Mouse (Mus musculus) hindbrain, embryonic 10.5 days (tissue): ENCODE results near the gene Golph3l. TPM values are rescaled to one million over a fixed set of nuclear protein-coding genes. Genes with fewer than 3 reads are reported as not detected.
A peak's percentile ranks its signal among the peaks of the same experiment; 100 is the strongest.

Experiments used
- DNase-seq: peaks from one replicate; pipeline ENCODE4 v3.0.0-alpha.2; 2017; ENCODE audit warnings: low spot score
- H3K27ac ChIP-seq: fragments of 300-500 bp; sonication (generic); 2 replicates; pipeline ENCODE4 v1.5.1; 2016; ENCODE audit warnings: mild to moderate bottlenecking, moderate library complexity
- H3K27me3 ChIP-seq: fragments of 300-500 bp; sonication (generic); 2 replicates; pipeline ENCODE4 v1.6.1; 2016; ENCODE audit warnings: mild to moderate bottlenecking; ENCODE audit not compliant: poor library complexity, insufficient read depth, severe bottlenecking
- H3K36me3 ChIP-seq: fragments of 300-500 bp; sonication (generic); 2 replicates; pipeline ENCODE4 v1.6.1; 2016; ENCODE audit warnings: mild to moderate bottlenecking, moderate library complexity
- H3K4me1 ChIP-seq: fragments of 300-500 bp; sonication (generic); replicated peaks from 2 replicates; pipeline ENCODE4 v1.6.1; 2016; ENCODE audit warnings: mild to moderate bottlenecking
- H3K4me3 ChIP-seq: fragments of 300-500 bp; sonication (generic); 2 replicates; pipeline ENCODE4 v1.5.1; 2016; ENCODE audit warnings: mild to moderate bottlenecking, moderate library complexity
- H3K9me3 ChIP-seq: fragments of 300-500 bp; sonication (generic); 2 replicates; pipeline ENCODE4 v1.6.1; 2016; ENCODE audit warnings: mild to moderate bottlenecking, moderate library complexity
- WGBS: fragments of 180-500 bp; shearing (Covaris S2); methylation state at CpG from one replicate; pipeline ENCODE4 v1.1.7; 2016; 5-methylcytosine and 5-hydroxymethylcytosine counted together
- polyA plus RNA-seq: library from polyadenylated mRNA; unstranded; fragments of >200 nt; fragmentation: Nextera tagmentation; extraction: Ambion mirVana; gene quantifications from 2 replicates; pipeline ENCODE4 v1.2.1, GENCODE M21; 2016

Gene Golph3l
- polyA plus RNA-seq, 1 experiment from 2014 or later, result 27.8 TPM

- WGBS, result 87% methylated on average over 7 of the region's 7 CpGs
- H3K36me3 ChIP-seq, result peaks cover 68% of the 10 kb centered on the region
- H3K4me3 ChIP-seq, result peak overlapping the region; percentile 23; the same call in 1 of the 2 replicates
- peaks cover 67% of the 10 kb centered on the region for H3K4me1 ChIP-seq
- no peaks in the 10 kb centered on the region for H3K27me3 ChIP-seq
- H3K27ac ChIP-seq, result no peak overlapping the region
- no peaks in the 10 kb centered on the region for H3K9me3 ChIP-seq
- DNase-seq, result no peak
Observed at GRCm38 (mm10) chr3:95662724-95663449, 74.2 kb downstream of the Golph3l start.

- WGBS, result 84% methylated on average over 2 of the region's 2 CpGs
- peaks cover 74% of the 10 kb centered on the region for H3K36me3 ChIP-seq
- no peaks in the 10 kb centered on the region for H3K27me3 ChIP-seq
- H3K4me3 ChIP-seq, result no peak overlapping the region
- peaks cover 69% of the 10 kb centered on the region for H3K4me1 ChIP-seq
- H3K27ac ChIP-seq, result no peak overlapping the region
- no peak for DNase-seq
- no peaks in the 10 kb centered on the region for H3K9me3 ChIP-seq
Observed at GRCm38 (mm10) chr3:95663486-95663885, 74.8 kb downstream of the Golph3l start.

DNA sequence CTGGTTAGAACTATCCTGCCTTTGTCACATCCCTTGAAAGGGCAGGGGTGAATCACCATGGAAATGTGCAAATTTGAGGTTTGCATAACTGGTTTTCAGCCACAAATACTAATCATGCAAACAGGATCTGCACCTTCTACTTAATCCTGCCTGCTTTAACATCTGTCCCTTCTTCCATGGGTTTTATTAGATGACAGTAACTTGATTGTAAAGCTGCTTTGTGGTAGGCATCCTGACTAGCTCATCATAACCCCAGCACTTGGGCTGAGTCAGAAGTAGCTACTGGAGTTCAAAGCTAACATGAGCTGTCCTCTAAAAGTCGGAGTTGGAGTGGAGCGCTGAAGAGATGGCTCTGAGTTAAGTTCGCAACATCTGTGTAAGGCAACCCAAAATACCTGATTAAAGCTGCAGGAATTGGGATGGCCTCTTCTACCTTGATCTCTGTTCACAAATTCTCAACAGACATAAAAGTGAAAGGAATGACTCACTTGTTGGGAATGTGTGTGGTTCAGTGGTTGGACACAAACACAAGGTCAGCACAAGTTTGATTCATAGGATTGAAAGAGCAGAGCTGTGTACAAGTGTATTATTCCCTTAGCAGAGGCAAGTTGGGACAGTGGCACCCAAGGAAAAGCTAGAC lies 75.4 kb downstream of the Golph3l start:
- H3K27ac ChIP-seq, result no peak overlapping the region
- peaks cover 72% of the 10 kb centered on the region for H3K4me1 ChIP-seq
- WGBS, result 93% methylated on average over 3 of the region's 3 CpGs

DNA sequence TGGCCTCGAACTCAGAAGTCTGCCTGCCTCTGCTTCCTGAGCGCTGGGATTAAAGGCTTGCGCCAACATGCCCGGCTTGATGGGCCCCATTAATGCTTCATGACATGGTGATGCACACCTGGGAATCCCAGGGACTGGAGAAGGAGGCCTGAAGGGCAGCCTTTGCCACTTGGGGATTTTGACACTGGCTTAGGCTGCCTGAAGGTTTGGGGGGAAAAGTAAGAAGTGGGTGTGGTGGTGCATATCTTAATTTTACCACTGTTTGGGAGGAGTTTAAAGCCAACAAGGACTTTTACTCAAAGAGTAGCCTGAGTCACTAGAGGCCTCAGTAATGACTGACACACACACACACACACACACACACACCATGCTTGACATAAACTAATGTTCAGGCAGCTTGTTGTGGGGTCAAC lies 76.2 kb downstream of the Golph3l start:
- no peak overlapping the region for H3K27ac ChIP-seq
- H3K36me3 ChIP-seq, result peaks cover 88% of the 10 kb centered on the region
- no peaks in the 10 kb centered on the region for H3K9me3 ChIP-seq
- no peak for DNase-seq
- WGBS, result 91% methylated on average over 4 of the region's 4 CpGs
- no peaks in the 10 kb centered on the region for H3K27me3 ChIP-seq
- H3K4me3 ChIP-seq, result no peak overlapping the region
- peaks cover 72% of the 10 kb centered on the region for H3K4me1 ChIP-seq

More for the DNA sequence above, 75.4 kb downstream of the Golph3l start:
- peaks cover 80% of the 10 kb centered on the region for H3K36me3 ChIP-seq
- H3K27me3 ChIP-seq, result no peaks in the 10 kb centered on the region
- DNase-seq, result no peak
- H3K4me3 ChIP-seq, result no peak overlapping the region
- H3K9me3 ChIP-seq, result no peaks in the 10 kb centered on the region

GRCm38 (mm10) chr3:95666124-95666844 lies 77.5 kb downstream of the Golph3l start:
- no peak overlapping the region for H3K27ac ChIP-seq
- WGBS, result 58% methylated on average over 6 of the region's 6 CpGs
- H3K4me1 ChIP-seq, result peaks cover 61% of the 10 kb centered on the region
- no peak overlapping the region for H3K4me3 ChIP-seq
- no peak for DNase-seq
- H3K36me3 ChIP-seq, result peaks cover 85% of the 10 kb centered on the region
- H3K27me3 ChIP-seq, result no peaks in the 10 kb centered on the region
- H3K9me3 ChIP-seq, result no peaks in the 10 kb centered on the region

- Histone ChIP-seq H3K9me3 (no peaks in the 10 kb centered on the region), H3K36me3 (peaks cover 84% of the 10 kb centered on the region), H3K27me3 (no peaks in the 10 kb centered on the region), H3K4me1 (peaks cover 55% of the 10 kb centered on the region), H3K4me3 (no peak overlapping the region), H3K27ac (peak overlapping the region; percentile 75)
- no peak for DNase-seq
- 76% methylated on average over 4 of the region's 4 CpGs for WGBS
Observed at GRCm38 (mm10) chr3:95667521-95667920, 78.8 kb downstream of the Golph3l start.

- H3K4me1 ChIP-seq, result peaks cover 55% of the 10 kb centered on the region
- no peaks in the 10 kb centered on the region for H3K27me3 ChIP-seq
- DNase-seq, result no peak
- peaks cover 84% of the 10 kb centered on the region for H3K36me3 ChIP-seq
- peak overlapping the region; percentile 75 for H3K27ac ChIP-seq
- no peak overlapping the region for H3K4me3 ChIP-seq
- no peaks in the 10 kb centered on the region for H3K9me3 ChIP-seq
- 49% methylated on average over 7 of the region's 7 CpGs for WGBS
Observed at GRCm38 (mm10) chr3:95668026-95668425, 79.3 kb downstream of the Golph3l start.

Other genes with a start within 250 kb of the Golph3l start
- gene Setdb1, start 231.7 kb upstream of the Golph3l start, polyA plus RNA-seq, result 51.7 and 54.4 TPM in 2 replicates
- gene 4930558C23Rik, start 186.1 kb upstream of the Golph3l start, polyA plus RNA-seq, result not detected in 2 replicates
- gene Arnt, start 154.5 kb upstream of the Golph3l start, polyA plus RNA-seq, result 30.6 and 33.5 TPM in 2 replicates
- gene Ctsk, start 89.7 kb upstream of the Golph3l start, polyA plus RNA-seq, result 3.7 and 5.9 TPM in 2 replicates
- gene Ctss, start 62.1 kb upstream of the Golph3l start, polyA plus RNA-seq, result 3.9 and 7.6 TPM in 2 replicates
- not detected in 2 replicates for gene Hormad1, start 29.3 kb upstream of the Golph3l start, polyA plus RNA-seq
- 84.8 and 89.9 TPM in 2 replicates for gene Ensa, start 36.1 kb downstream of the Golph3l start, polyA plus RNA-seq
- gene Mcl1, start 69.9 kb downstream of the Golph3l start, polyA plus RNA-seq, result 47.2 and 53.4 TPM in 2 replicates
- 0.73 and 0.86 TPM in 2 replicates for gene Adamtsl4, start 99.0 kb downstream of the Golph3l start, polyA plus RNA-seq
- 14.2 and 20.3 TPM in 2 replicates for gene Ecm1, start 150.6 kb downstream of the Golph3l start, polyA plus RNA-seq
- 58.8 and 69.9 TPM in 2 replicates for gene Tars2, start 171.3 kb downstream of the Golph3l start, polyA plus RNA-seq
- 19.8 and 20.1 TPM in 2 replicates for gene Rprd2, start 229.9 kb downstream of the Golph3l start, polyA plus RNA-seq